Mouse (Mus musculus): ENCODE data around the gene Abca12.

The Abca12 gene

GRCm38 (mm10) chr1:71193931-71194330, 220.8 kb downstream of the Abca12 start:
- Histone ChIP-seq H3K27me3 (ENCODE audit: control insufficient read depth, insufficient read depth, low read length, poor library complexity, severe bottlenecking) (no peaks in the 10 kb centered on the region), H3K36me3 (ENCODE audit: control insufficient read depth, insufficient read depth, low read length, poor library complexity, severe bottlenecking) (no peaks in the 10 kb centered on the region)
- DNase-seq (ENCODE audit: low read depth, low spot score), result no peak

Measured in splenic B cell, adult 2 months (primary cell).